Mouse (Mus musculus) megakaryocyte, embryonic 14.5 days (primary cell): ENCODE data around the gene Gabrb1. TPM values are rescaled to one million over a fixed set of nuclear protein-coding genes. Genes with fewer than 3 reads are reported as not detected.

ENCODE experiments used
- H3K27me3 ChIP-seq: replicated peaks from 2 replicates; pipeline ENCODE3; 2012; ENCODE audit warnings: inconsistent platforms
- H3K36me3 ChIP-seq: replicated peaks from 2 replicates; pipeline ENCODE3; 2012; ENCODE audit warnings: low read length, inconsistent platforms, mixed read lengths
- H3K4me1 ChIP-seq: 2 replicates; pipeline ENCODE4 v1.6.1; 2012; ENCODE audit warnings: inconsistent platforms
- H3K4me3 ChIP-seq: replicated peaks from 2 replicates; pipeline ENCODE3; 2012; ENCODE audit warnings: moderate library complexity, mild to moderate bottlenecking, inconsistent platforms
- H3K9me3 ChIP-seq: 2 replicates; pipeline ENCODE4 v1.6.1; 2012; ENCODE audit warnings: inconsistent platforms
- FLI1 ChIP-seq: IDR thresholded peaks from 2 replicates; pipeline ENCODE4 v1.6.1; 2012; ENCODE audit warnings: low read length, inconsistent platforms, mixed read lengths
- GATA1 ChIP-seq: IDR thresholded peaks from 3 replicates; pipeline ENCODE4 v1.6.1; 2012; ENCODE audit warnings: mixed read lengths, low read length, inconsistent platforms, borderline replicate concordance
- polyA plus RNA-seq: library from polyadenylated mRNA; stranded (reverse); fragments of >175 nt; gene quantifications from 2 replicates; pipeline ENCODE4 v1.2.3, GENCODE M21; 2012; ENCODE audit warnings: low replicate concordance; ENCODE audit not compliant: insufficient read depth

Gene Gabrb1
- polyA plus RNA-seq, 1 experiment: not detected

DNA sequence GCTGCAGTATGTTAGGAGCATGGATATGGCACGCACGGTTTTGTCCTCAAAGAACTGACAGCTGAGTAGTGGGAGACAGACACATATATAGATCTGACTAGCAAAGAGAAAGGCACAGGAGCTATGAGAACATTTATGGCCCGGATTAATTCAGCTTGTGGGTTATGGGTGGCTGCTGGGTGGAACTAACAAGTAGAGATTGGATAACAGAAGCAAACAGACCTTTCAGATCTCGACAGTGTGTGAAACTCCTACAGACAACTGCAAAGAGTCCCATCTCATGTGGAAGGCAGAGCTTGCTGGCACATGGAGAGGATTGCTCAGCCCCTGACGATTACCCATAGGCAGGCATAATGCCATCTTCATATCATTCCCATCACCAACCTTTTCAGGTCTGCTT, 268.4 kb downstream of the Gabrb1 start:
- no peaks in the 10 kb centered on the region for H3K36me3 ChIP-seq
- no peaks in the 10 kb centered on the region for H3K9me3 ChIP-seq
- H3K27me3 ChIP-seq: no peaks in the 10 kb centered on the region
- no peak overlapping the region for H3K4me3 ChIP-seq
- H3K4me1 ChIP-seq: no peaks in the 10 kb centered on the region
- no peak for TF ChIP-seq GATA1
- TF ChIP-seq FLI1: no peak

DNA sequence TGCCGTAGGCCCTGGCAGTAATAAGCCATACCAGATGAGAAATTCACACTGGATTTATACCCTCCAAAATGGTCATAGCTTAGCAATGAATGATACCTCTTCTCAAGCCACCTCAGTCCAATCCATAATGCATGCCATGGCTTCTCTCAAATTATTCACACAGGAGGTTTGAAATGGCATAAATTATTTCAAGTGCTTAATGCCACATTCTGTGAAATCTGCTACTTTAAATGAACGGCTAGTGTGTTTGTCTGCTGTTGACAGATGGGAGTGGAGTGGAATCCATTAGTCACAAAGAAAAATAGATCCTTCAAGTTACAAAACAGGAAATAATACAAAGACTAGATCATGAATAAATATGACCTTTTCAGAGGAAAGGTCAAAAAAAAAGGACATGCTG, 272.1 kb downstream of the Gabrb1 start:
- H3K36me3 ChIP-seq: no peaks in the 10 kb centered on the region
- no peaks in the 10 kb centered on the region for H3K27me3 ChIP-seq
- H3K4me1 ChIP-seq: no peaks in the 10 kb centered on the region
- H3K9me3 ChIP-seq: no peaks in the 10 kb centered on the region
- no peak overlapping the region for H3K4me3 ChIP-seq
- TF ChIP-seq GATA1 (no peak), FLI1 (no peak)

DNA sequence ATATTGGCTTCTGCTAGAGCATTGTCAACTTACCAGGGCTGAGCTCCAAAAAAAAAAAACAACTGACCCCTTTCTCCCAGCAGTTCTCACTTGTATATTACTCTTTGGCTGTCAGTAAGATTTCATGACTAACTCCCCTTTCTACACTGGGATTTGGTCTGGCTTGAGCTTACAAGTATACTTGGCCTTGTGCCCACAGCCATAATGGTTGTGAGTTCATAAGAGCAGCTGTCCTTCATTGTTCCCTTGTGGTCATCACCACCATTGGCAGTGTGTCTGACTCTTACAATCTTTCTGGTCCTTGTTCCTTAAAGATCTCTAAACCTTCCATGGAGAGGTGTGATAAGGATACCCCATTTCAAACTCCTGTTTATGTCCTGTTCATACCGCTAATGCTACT, 293.5 kb downstream of the Gabrb1 start:
- Histone ChIP-seq H3K4me1 (no peaks in the 10 kb centered on the region), H3K9me3 (no peaks in the 10 kb centered on the region), H3K27me3 (no peaks in the 10 kb centered on the region), H3K36me3 (no peaks in the 10 kb centered on the region), H3K4me3 (no peak overlapping the region)
- no peak for TF ChIP-seq FLI1
- no peak for TF ChIP-seq GATA1

DNA sequence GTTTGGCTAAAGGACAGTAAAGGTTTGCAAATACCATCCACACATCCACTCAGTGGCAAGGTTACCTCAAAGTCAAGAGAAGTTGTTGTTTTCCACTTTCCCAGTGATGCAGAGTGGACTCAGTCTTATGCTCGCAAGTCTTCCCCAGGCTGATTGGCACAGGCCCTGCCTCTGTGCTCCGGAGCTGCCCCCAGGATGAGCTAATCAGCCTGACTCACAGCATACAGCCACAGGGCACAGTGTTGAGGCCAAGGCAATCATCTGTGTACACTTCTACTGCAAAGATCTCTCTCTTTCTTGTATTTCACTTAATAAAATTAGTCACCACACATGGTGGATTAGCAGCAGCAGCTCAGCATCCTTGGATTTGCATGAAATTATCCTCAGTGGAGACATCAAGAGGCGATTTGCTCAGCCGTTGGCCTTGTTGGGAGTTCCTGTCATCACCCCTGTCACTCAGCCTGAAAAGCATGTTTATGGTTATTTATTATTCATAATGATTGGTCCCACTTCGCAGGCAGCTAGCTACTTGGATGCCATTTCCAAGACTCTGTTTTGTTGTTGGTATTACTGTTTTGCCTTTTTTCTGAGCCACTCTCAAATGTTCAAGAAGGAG, 297.3 kb downstream of the Gabrb1 start:
- no peaks in the 10 kb centered on the region for H3K27me3 ChIP-seq
- no peak overlapping the region for H3K4me3 ChIP-seq
- H3K9me3 ChIP-seq: no peaks in the 10 kb centered on the region
- no peaks in the 10 kb centered on the region for H3K36me3 ChIP-seq
- TF ChIP-seq GATA1 (no peak), FLI1 (no peak)
- H3K4me1 ChIP-seq: no peaks in the 10 kb centered on the region

DNA sequence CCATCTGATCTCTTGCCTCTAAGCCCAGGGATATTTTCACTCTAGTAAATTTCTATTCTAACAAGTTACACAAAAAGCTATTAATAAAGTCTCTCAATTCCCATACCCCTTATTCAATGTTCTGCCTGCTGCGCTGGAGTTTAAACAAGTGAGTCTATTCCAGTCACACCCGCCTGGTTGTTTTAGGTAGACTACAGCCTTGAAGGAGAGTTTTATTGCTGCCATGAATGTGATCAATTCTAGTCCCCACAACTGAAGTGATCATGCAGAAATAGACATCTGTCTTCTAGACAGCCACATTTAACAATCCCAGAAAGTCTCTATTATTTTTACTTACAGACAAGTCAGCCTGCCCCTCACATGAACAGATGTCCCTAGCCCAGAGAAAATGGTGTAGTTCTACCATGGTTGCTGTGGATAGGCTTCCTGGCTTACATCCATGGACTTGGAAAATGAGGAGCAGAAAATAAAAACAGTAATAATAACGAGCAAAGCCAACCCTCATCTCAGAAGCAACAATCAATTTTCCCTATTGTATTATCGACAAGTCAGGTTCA, 307.0 kb downstream of the Gabrb1 start:
- TF ChIP-seq GATA1: no peak
- TF ChIP-seq FLI1: no peak
- H3K4me3 ChIP-seq: no peak overlapping the region
- H3K9me3 ChIP-seq: no peaks in the 10 kb centered on the region
- H3K36me3 ChIP-seq: no peaks in the 10 kb centered on the region
- H3K27me3 ChIP-seq: no peaks in the 10 kb centered on the region
- H3K4me1 ChIP-seq: no peaks in the 10 kb centered on the region

DNA sequence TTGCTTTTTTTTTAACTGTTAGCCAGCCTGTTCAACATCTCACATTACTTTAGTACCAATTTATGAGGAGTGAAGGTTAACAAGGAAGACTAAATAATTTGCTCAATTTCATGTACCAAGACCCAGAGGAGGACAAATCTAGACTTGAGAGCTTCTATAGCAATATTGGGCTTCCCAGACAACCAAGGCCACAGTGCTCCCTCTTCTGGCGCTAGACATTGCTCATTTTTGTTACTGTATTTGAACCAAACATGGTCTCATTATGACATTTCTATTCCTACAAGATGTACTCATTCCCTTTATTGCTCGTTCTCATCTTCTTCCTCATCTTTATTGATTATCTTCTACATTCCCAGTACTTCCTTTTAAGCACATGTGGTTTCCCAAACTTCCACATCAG, 307.6 kb downstream of the Gabrb1 start:
- TF ChIP-seq GATA1 (no peak), FLI1 (no peak)
- Histone ChIP-seq H3K4me3 (no peak overlapping the region), H3K9me3 (no peaks in the 10 kb centered on the region), H3K4me1 (no peaks in the 10 kb centered on the region), H3K36me3 (no peaks in the 10 kb centered on the region), H3K27me3 (no peaks in the 10 kb centered on the region)

DNA sequence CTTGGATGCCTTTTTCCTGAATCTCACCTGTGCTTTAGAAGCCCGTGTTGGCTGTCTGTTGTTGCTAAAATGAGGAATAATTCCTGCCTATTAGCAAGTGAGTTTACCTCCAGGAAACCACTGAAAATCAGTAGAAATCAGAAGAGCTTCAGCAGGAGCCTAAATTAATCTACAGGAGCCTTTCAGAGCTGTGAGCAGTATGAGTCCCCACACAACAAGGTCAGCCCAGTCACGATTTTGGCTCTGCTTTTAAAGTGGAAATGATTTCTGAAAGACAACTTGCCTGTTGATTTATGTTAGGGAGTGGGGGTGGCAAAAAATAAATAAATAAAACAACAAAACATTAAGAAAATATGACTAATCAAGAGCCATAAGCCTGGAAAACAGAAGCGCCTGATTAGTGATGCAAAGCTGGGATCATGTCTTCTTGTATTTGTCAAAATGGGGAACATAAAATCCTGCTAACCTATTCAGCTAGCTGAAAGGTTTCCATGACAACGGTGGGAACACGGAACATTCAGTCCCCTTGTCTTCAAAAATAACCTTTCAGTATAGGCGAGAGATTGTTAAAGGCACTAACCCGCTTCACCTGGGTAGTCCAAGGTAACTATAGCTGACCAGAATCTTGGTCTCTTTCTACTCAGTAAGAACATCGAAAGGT, 312.4 kb downstream of the Gabrb1 start:
- no peaks in the 10 kb centered on the region for H3K4me1 ChIP-seq
- H3K4me3 ChIP-seq: no peak overlapping the region
- TF ChIP-seq GATA1: no peak
- TF ChIP-seq FLI1: no peak
- no peaks in the 10 kb centered on the region for H3K36me3 ChIP-seq
- H3K9me3 ChIP-seq: no peaks in the 10 kb centered on the region
- no peaks in the 10 kb centered on the region for H3K27me3 ChIP-seq

DNA sequence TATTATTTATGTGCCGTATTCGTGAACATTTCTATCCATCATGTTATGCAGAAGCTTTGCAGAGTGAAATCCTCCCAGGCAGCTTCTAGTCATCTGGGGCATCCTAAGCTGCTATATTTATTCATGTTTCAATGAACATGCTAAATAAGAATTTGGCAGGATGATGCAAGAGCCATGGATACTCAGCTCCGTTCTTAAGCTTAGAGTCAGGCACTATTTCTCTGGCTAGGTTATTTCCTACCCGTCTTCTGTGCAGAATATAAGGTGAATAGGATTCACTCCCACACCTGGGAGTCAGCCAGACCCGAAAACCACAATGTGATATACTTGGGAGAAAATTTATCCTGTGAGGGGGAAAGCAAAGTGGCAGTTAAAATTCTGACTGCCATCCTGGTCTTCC, 314.9 kb downstream of the Gabrb1 start:
- Histone ChIP-seq H3K4me3 (no peak overlapping the region), H3K9me3 (no peaks in the 10 kb centered on the region), H3K27me3 (no peaks in the 10 kb centered on the region), H3K4me1 (no peaks in the 10 kb centered on the region), H3K36me3 (no peaks in the 10 kb centered on the region)
- no peak for TF ChIP-seq GATA1
- TF ChIP-seq FLI1: no peak

DNA sequence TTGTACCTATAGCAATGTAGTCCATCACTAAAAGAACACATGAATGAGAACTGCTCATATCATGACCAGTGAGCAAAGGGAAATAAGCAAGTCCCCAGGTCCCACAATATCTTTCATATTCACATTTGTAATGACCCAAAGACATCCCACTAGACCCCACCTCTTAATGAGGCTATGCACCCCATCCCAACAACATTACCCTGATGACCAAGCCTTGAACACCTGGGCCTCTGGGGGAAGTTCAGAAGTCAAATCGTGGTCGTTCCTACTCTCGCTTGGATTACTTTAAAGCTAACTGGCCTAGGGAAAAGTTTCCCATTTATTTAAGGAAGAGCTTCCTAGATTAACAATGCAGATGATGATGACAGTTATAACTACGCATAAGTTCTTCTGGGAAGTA, 318.2 kb downstream of the Gabrb1 start:
- H3K36me3 ChIP-seq: no peaks in the 10 kb centered on the region
- H3K4me1 ChIP-seq: no peaks in the 10 kb centered on the region
- no peak overlapping the region for H3K4me3 ChIP-seq
- TF ChIP-seq GATA1 (no peak), FLI1 (no peak)
- no peaks in the 10 kb centered on the region for H3K27me3 ChIP-seq
- no peaks in the 10 kb centered on the region for H3K9me3 ChIP-seq

DNA sequence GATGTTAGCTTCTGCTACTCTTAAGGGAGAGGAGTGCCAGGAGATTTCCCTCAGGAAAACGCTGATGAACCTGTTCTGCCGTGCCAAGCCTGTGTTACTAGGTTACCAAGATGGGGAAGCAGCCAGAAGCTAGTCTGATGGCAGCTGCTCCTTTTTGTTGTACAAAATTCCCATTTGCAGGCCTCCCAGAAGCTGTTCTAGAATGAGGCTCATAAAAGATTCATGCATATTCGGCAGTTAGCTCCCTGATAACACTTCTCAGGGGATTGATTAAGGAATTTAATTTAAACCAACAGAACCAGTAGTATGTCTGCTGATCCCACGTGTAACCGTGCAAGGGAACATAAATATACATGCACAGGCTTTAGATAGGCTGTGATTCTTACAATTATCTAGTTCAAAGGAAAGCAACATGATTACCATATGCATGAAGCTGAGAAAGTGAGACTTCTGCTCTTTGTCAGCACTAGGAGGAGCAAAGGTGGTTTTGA, 318.7 kb downstream of the Gabrb1 start:
- H3K36me3 ChIP-seq: no peaks in the 10 kb centered on the region
- no peak overlapping the region for H3K4me3 ChIP-seq
- H3K9me3 ChIP-seq: no peaks in the 10 kb centered on the region
- TF ChIP-seq GATA1: no peak
- no peak for TF ChIP-seq FLI1
- H3K27me3 ChIP-seq: no peaks in the 10 kb centered on the region
- no peaks in the 10 kb centered on the region for H3K4me1 ChIP-seq

DNA sequence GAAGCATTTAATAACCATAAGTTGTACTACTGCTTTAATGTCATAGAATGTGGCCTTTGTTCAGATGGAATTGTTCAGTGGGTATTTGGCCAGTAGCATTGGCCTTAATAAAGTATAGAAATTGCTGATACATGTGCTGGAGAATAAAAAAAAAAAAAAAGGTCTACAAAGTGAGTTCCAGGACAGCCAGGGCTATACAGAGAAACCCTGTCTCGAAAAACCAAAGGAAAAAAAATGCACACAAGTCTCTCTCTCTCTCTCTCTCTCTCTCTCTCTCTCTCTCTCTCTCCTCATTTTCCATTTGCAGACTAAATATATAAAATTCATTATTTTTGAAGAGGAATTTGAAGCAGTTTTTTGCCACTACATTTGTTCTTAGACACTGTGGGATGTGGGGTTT, 328.6 kb downstream of the Gabrb1 start:
- Histone ChIP-seq H3K4me3 (no peak overlapping the region), H3K27me3 (no peaks in the 10 kb centered on the region), H3K4me1 (no peaks in the 10 kb centered on the region), H3K9me3 (no peaks in the 10 kb centered on the region), H3K36me3 (no peaks in the 10 kb centered on the region)
- no peak for TF ChIP-seq FLI1
- TF ChIP-seq GATA1: no peak
